Mouse (Mus musculus) stomach, postnatal 0 days (tissue): ENCODE data around the gene Ssh3.

ENCODE experiments used
- CTCF ChIP-seq: IDR thresholded peaks from 2 replicates; pipeline ENCODE4 v1.5.1; 2016; ENCODE audit warnings: antibody characterized with exemption, low read depth, mild to moderate bottlenecking, moderate library complexity
- EP300 ChIP-seq: optimal IDR thresholded peaks from 2 replicates; pipeline ENCODE3; 2016; ENCODE audit warnings: antibody characterized with exemption

GRCm38 (mm10) chr19:4309302-4309701, 40.3 kb upstream of the Ssh3 start:
- TF ChIP-seq CTCF (no peak), EP300 (no peak)
